Mouse (Mus musculus) frontal cortex, adult (tissue): ENCODE data around the gene Gm17124.
"Not testable (repeated sequence)": the region's sequence is repeated elsewhere in the genome, so short reads cannot be mapped to it uniquely, and the experiment has no call there.

Source experiments
- ATAC-seq: cut with Nextera tagmentation; 2 replicates; pipeline ENCODE4 v1.9.2; 2017; ENCODE audit warnings: mild to moderate bottlenecking, moderate library complexity, mixed read lengths; ENCODE audit not compliant: low TSS enrichment

Gm17124 gene

GRCm38 (mm10) chr14:42599782-42600181, at the start of gene Gm17124:
Gene Gm17124 (minus strand): TSS chr14:42599882.
- ATAC-seq = not testable (repeated sequence)

GRCm38 (mm10) chr14:42641817-42642216, 42.1 kb upstream of the Gm17124 start, which contains the start of gene Gm3633:
Gene Gm3633 (minus strand): TSS chr14:42641917.
- not testable (repeated sequence) for ATAC-seq
